ENCODE assay signal across 13 mouse cellular contexts in genomic region chr7:96889061-96890034, GRCm38 (mm10).
DNase-seq lines count a peak whose midpoint lies in the region; ATAC-seq lines count a peak whose summit lies in the region.
"Had no signal": no experiment of that assay in that cellular context is flagged by ENCODE, and none has a peak within 500 bp of the region (broad histone marks: within the 10 kb centered on the region; RNA-seq: fewer than 3 reads in every experiment).

No protein-coding gene starts in this region.

- H3K9ac ChIP-seq in hindbrain, embryonic 14.5 days = no peak overlapping the region
- H3K9ac ChIP-seq: embryonic facial prominence, embryonic 15.5 days; intestine, embryonic 15.5 days had no signal

- peak; percentile 54 to 91 for DNase-seq in adrenal gland, adult (ENCODE audit: inconsistent age in 2 of 2, low spot score in 1 of 2)
- DNase-seq in adrenal gland, adult 2 months = peak; percentile 83
- no peak for DNase-seq in hindbrain, embryonic 14.5 days (ENCODE audit: low spot score)
- peak; percentile 51 to 66 for DNase-seq in kidney, postnatal 4 days
- no peak for DNase-seq in heart, postnatal 14 days
- no peak for DNase-seq in retina, postnatal 1 day
- DNase-seq in cerebellum, postnatal 4 days (ENCODE audit: low spot score in 2 of 2) = no peak
- DNase-seq: gastrocnemius, adult 2 months; thymus, postnatal 14 days had no signal

- no peak overlapping the region for H3K4me3 ChIP-seq in hindbrain, embryonic 14.5 days (replicated peaks; ENCODE audit: low read length)
- H3K4me3 ChIP-seq: embryonic facial prominence, embryonic 15.5 days; gastrocnemius, adult 2 months; heart, embryonic 10.5 days; intestine, embryonic 15.5 days had no signal

- H3K36me3 ChIP-seq in hindbrain, embryonic 14.5 days (replicated peaks; ENCODE audit: control insufficient read depth, insufficient read depth) = peaks cover 7% of the 10 kb centered on the region
- H3K36me3 ChIP-seq: intestine, embryonic 15.5 days had no signal

- WGBS in hindbrain, embryonic 14.5 days = 88% methylated on average over 18 of the region's 18 CpGs

- 0 out of 2 replicates have a peak overlapping the region, but pooled peaks have one; percentile 59 for H3K27ac ChIP-seq in hindbrain, embryonic 14.5 days
- H3K27ac ChIP-seq: embryonic facial prominence, embryonic 15.5 days; gastrocnemius, adult 2 months; heart, embryonic 10.5 days; intestine, embryonic 15.5 days had no signal

- H3K4me2 ChIP-seq in hindbrain, embryonic 14.5 days (replicated peaks) = no peak overlapping the region
- H3K4me2 ChIP-seq: embryonic facial prominence, embryonic 15.5 days; intestine, embryonic 15.5 days had no signal

- no peaks in the 10 kb centered on the region for H3K27me3 ChIP-seq in hindbrain, embryonic 14.5 days (ENCODE audit: control insufficient read depth, insufficient read depth, low read length)
- H3K27me3 ChIP-seq: embryonic facial prominence, embryonic 15.5 days; intestine, embryonic 15.5 days had no signal

- ATAC-seq in hindbrain, embryonic 14.5 days (ENCODE audit: low FRiP score) = no peak
- ATAC-seq: intestine, embryonic 15.5 days; lung, postnatal 0 days had no signal

- peaks cover 23% of the 10 kb centered on the region for H3K4me1 ChIP-seq in hindbrain, embryonic 14.5 days (replicated peaks; ENCODE audit: control insufficient read depth, insufficient read depth, low read length)
- H3K4me1 ChIP-seq: heart, embryonic 10.5 days had no signal

- intact Hi-C loops in heart, postnatal 14 days (cut with DNase I) = no loop called here

- no peaks in the 10 kb centered on the region for H3K9me3 ChIP-seq in hindbrain, embryonic 14.5 days (ENCODE audit: control insufficient read depth, low read length)
- H3K9me3 ChIP-seq: embryonic facial prominence, embryonic 15.5 days; heart, embryonic 10.5 days; intestine, embryonic 15.5 days had no signal

Comparison
In these comparisons a context has a peak if more than half of its experiments do, and no peak if none do; other contexts are left out.
1. DNase-seq: peak in adrenal gland, adult (2 of 2), adrenal gland, adult 2 months (single experiment) and kidney, postnatal 4 days (2 of 2); none in hindbrain, embryonic 14.5 days (single experiment), heart, postnatal 14 days (0 of 2), retina, postnatal 1 day (single experiment) and cerebellum, postnatal 4 days (0 of 2).